Mouse (Mus musculus) frontal cortex, postnatal 25 days (tissue): ENCODE measurements at regions not wholly inside any gene's neighbourhood (a gene's known extent, or its start where the extent isn't known, plus 50 kb on each side); places are given as distances from the start of the nearest gene placed in this dataset.
"Not testable (repeated sequence)": the region's sequence is repeated elsewhere in the genome, so short reads cannot be mapped to it uniquely, and the experiment has no call there.

Source experiments
- DNase-seq, 2 experiments: peaks; one replicate each; pipeline ENCODE4 v3.0.0; 2022; ENCODE audit warnings: low spot score in 2 of 2

DNA sequence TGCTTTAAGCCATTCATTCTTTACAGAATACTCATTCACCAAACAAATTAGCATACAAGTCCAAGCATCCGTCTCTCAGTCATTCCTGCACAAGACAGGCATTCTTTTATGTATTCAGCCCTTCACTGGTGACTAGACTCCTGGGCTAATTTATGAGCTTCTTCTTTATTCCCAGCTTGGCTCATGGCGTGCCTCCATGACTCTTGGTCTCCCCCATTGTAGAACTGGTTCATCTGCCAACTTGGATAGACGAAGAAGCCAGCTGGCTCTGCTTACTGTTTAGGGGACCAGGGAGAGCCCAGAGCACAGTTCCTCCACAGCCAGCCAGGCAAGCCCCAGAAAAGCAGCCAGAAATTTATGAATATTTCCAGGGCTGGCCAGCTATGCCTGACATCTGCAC, 421.2 kb upstream of the N6amt1 start:
- DNase-seq, result no peak

- no peak for DNase-seq
These were observed 455.8 kb upstream of the N6amt1 start for GRCm38 (mm10) chr16:86897967-86898710.

GRCm38 (mm10) chr16:86894982-86895381, 459.0 kb upstream of the N6amt1 start:
- no peak for DNase-seq

DNA sequence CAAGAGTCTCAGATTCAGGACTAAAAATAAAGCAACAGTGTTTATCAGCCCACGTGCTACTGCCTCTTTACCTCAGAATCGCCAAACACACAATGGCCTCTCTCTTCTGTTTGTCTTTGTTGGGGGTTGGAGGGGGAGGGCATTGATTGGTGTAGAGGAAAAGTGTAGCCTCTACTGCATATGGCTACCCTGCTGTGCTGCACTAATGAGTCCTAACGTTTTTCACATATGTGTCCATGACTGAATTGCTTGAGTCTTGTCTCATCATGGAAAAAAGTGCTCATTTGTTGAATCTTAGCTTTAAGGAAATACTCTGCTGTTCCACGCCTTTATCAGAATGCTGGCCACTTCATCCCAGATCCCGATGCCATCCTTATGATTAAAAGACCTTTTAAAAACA, 459.7 kb upstream of the N6amt1 start:
- no peak for DNase-seq

- no peak for DNase-seq
These were observed 465.6 kb upstream of the N6amt1 start for GRCm38 (mm10) chr16:86888421-86888820.

GRCm38 (mm10) chr16:86887605-86888004, 466.4 kb upstream of the N6amt1 start:
- DNase-seq, result no peak

DNA sequence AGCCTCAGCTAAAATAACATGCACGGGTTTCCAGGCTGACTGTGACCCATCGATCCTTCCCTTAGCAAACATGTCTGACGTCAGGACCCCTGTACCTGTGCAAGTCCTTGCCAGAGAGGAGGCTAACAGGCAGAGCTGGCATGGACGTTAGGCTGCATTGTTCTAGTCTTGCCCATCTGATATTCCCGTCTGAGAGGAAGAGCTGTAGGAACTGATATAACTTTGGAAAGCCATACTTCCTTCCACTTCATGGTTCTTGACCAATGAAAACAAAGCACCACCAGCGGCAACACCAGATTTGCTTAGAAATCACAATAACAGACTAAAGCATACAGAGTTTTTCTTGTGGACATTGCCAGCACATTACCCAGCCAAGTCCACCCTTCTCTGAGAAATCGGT, 470.1 kb upstream of the N6amt1 start:
- DNase-seq, result no peak

DNA sequence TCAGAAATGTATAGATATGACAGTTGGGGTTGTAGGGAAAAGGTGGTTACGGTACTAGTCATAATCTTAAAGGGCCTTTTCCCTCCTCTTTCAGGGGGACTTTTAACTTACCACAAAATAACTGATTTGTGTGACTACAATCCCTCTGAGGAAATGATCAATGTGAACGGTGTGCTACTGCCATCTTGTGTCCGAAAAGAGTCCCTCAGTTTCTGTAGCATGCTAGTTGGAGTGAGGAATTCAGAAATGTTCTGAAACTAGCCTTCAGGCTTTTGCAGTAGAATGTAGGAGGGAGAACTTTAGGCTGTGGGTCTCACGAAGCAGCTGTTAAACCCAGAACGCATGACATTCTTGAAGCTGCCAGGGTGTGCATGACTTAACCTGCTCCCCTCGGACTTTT, 471.5 kb upstream of the N6amt1 start:
- DNase-seq, result peak; percentile 7 to 40

GRCm38 (mm10) chr16:86881583-86881982, 472.4 kb upstream of the N6amt1 start:
- no peak for DNase-seq

- no peak for DNase-seq
These were observed 493.2 kb upstream of the N6amt1 start for GRCm38 (mm10) chr16:86860828-86861227.

DNA sequence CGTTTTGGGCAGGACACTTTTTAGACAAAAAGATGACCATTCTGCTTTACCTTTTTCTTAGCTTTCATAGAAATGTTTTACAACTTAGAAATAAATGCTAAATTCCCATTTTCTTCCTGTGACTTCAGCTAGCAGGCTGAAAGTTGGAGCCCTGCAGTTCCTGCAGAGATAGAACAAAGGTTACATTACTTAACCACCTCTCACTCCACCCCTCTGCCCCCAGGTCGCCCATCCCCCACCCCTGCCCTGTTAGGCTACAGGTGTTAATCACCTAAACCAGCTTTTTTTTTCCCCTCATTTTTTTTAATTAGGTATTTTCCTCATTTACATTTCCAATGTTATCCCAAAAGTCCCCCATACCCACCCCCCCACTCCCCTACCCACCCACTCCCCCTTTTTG, 498.1 kb upstream of the N6amt1 start:
- no peak for DNase-seq

GRCm38 (mm10) chr16:86855312-86855711, 498.7 kb upstream of the N6amt1 start:
- no peak for DNase-seq

DNA sequence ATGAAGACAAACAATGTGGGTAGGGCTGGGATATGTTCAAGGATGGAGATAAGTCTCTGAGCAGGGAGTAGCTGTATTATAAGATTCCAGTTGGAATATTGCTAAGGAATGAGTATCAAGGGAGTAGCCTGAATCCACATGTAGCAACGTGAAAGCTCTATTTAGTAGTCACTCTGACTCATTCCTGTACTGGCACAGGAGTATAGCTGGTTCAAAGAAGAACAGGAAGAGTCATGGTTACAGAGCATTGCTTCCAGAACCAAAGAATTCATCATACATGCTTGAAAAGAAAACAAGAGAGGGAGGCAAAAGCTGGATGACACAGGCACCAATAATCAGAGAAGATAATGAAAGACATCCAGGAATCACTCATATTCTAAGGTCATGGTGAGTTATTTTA, 500.6 kb upstream of the N6amt1 start:
- DNase-seq, result no peak

DNA sequence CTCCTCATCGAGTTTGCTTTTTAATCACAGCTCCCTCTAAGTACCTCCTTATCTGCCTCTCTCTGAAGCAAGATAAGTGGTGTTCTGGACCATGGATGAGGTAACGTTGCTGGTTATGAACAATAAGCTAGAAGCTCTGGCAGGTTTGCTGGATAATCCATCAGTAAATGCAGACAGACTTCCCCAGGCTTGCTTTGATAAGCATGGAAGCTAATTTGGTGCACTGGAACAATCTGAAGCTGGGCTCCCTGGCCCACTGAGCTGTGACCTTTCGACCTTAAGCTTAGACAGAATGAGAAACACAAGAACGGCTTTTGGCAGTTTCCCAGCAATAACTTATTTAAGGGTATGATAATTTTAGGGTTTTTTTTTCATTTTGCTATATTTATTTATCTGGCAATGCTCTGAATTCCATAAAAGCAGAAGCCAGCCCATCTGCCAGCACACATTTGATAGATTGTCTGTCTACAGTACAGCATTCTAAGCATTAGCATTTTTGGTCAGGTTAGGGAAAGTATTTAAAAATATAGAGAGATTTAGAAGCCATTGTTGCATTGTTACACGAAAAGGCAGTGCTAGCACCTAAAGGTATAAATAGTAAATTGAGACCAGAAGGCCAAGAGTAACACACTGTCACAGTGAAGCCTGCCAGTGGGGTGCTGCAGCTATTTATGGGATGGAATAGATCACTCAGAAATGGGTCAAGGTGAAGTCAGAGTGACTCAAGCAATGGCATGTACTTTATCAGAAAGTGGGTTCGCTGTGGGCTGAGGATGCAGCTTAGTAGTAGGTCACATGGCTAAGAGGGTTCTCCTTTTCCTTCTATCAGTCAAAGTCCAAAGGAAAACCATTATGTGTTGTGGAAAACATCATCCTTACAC, 515.3 kb upstream of the N6amt1 start:
- no peak for DNase-seq

GRCm38 (mm10) chr16:86827645-86828044, 526.3 kb upstream of the N6amt1 start:
- no peak for DNase-seq

- no peak for DNase-seq
These were observed 527.3 kb upstream of the N6amt1 start for GRCm38 (mm10) chr16:86826641-86827040.

GRCm38 (mm10) chr16:86823496-86823895, 530.5 kb upstream of the N6amt1 start:
- DNase-seq, result no peak

DNA sequence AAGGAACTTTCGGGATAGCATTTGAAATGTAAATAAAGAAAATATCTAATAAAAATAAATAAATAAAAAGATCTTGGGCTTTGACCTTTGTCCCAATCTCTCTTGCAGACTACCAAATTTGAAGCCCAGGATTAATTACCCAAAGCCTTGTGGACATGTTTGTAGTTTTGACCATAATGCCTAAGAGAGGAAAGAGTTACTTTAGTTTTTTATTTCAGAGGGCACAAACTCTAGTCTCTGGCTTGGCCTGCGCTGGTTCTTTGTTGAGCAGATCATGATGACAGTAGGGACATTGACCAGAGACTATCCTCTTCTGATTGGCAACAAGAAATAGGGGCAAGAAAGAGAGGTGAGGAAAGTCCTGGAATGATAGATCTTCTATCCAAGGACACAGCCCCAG, 532.4 kb upstream of the N6amt1 start:
- DNase-seq, result no peak

DNA sequence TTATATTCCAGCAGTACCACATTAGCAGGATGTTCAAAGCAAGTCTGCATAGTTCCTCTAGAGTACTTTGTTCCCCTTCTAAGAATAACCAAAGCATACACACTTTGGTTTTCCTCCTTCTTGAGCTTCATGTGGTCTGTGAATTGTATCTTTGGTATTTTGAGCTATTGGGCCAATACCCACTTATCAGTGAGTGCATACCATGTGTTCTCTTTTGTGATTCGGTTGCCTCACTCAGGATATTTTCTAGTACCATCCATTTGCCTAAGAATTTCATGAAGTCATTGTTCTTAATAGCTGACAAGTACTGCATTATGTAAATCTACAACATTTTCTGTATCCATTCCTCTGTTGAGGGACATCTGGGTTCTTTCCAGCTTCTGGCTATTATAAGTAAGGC, 535.3 kb upstream of the N6amt1 start:
- not testable (repeated sequence) for DNase-seq

- DNase-seq, result no peak
These were observed 537.0 kb upstream of the N6amt1 start for GRCm38 (mm10) chr16:86816763-86817593.

- DNase-seq, result no peak
These were observed 538.0 kb upstream of the N6amt1 start for GRCm38 (mm10) chr16:86816006-86816405.

DNA sequence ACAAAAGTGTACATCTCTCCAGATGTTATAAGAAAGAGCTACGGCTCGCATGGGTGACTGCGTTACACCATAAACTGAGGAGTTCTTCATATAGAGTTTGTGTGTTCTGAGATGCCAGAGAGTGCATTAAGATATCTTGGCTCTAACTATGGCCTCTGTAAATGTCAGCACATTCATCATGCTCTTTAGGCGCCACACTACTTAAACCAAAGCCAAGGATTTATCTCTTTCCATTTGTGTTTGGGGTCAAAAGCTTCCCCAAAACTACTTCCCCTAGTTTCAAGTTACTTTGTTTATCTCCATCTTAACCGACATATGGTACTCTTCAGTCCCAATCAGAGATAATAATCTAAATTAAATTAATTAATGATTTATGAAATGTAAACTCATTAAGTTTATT, 541.3 kb upstream of the N6amt1 start:
- no peak for DNase-seq
